Mouse (Mus musculus) urinary bladder, postnatal 0 days (tissue): ENCODE results near the gene D630036H23Rik. TPM values are rescaled to one million over a fixed set of nuclear protein-coding genes. Genes with fewer than 3 reads are reported as not detected.

Source experiments
- polyA plus RNA-seq: library from polyadenylated mRNA; unstranded; fragments of >200 nt; fragmentation: Nextera tagmentation; extraction: Ambion mirVana; gene quantifications from 2 replicates; pipeline ENCODE4 v1.2.1, GENCODE M21; 2015

D630036H23Rik gene
- 2.6 and 3.7 TPM in 2 replicates for polyA plus RNA-seq

DNA sequence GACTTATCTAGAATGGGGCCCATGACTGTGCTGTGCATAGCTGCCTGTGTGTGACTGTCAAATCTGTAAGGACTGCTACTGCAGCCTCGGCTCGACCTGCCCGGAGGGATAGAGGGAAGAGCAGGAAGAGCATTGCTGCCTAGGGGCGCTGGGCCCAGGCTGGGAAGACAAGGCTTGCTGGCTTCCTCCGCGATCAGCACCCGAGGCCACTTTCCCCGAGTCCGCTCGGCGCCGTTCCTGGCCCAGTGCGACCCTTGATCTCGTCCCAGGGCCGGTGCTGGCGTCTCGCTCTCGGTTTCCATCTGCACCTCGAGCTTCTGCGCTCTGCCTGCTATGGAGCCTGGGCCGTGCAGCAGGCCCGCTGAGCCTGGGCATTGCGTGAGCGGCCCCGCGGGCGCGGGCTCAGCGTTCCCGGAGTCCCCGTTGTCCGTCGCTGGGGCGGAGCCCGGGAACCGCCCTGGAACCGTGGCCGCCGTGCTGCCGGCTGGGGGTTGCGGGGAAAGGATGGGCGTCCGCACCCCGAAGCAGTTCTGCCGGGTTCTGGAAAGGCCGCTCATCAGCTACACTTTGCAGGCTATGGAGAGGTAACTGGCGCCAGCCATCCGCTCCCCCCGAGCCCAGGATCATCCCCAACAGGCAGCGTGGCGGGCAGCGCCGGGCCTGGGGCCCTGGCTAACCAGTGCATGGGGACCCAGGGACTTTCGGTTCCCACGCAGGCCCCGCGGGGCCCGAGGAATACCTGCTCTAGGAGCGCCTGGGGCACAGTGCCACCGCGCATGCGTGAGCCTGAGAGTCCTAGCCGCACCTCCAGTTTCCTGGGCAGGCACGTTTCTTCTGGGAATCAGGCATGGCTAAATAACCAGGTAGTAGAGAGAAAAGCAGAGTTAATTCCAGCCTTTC lies at the start of gene D630036H23Rik, which contains the start of gene Ispd:
D630036H23Rik (minus strand) TSS at position 741 of the 900 bp plus-strand sequence.
Ispd (plus strand) TSS at position 10 of the 900 bp plus-strand sequence.

Other genes with a start within 250 kb of the D630036H23Rik start
- 33.4 and 36.4 TPM in 2 replicates for gene Ankmy2, start 225.1 kb downstream of the D630036H23Rik start, polyA plus RNA-seq
- gene Bzw2, start 224.1 kb downstream of the D630036H23Rik start, polyA plus RNA-seq, result 140 and 169 TPM in 2 replicates
- gene Lrrc72, start 128.8 kb downstream of the D630036H23Rik start, polyA plus RNA-seq, result not detected in 2 replicates
- 20.6 and 29.3 TPM in 2 replicates for gene Sostdc1, start 68.0 kb downstream of the D630036H23Rik start, polyA plus RNA-seq
- 9.0 and 9.9 TPM in 2 replicates for gene Ispd, start 731 bp downstream of the D630036H23Rik start, polyA plus RNA-seq